Mouse (Mus musculus): ENCODE measurements around the gene Zfand3. TPM values are rescaled to one million over a fixed set of nuclear protein-coding genes. Genes with fewer than 3 reads are reported as not detected.

The Zfand3 gene
- total and polyA plus RNA-seq, 3 experiments = 23.2 to 44.0 (median 23.5) TPM

DNA sequence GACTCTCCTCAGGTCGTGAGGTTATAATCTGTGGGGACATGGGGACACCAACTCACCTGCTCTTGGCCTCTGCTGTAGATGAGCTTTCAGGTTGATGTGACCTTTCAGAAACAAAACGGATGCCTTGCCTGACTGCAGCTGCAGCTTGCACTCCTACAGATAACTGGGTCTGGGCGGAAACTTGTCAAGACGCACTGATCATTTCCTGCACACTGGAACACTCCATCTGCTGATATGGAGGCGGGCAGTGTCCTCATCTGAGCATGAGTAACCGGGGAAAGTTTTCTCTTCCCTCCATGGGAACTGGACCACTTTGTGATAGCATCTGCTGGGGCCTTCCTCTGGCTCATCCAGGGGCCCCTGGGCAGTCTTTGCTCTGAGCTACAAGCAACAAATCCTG lies 209.9 kb downstream of the Zfand3 start:
- TF ChIP-seq ZKSCAN1 (IDR thresholded peaks at IDR 0.05; ENCODE audit: borderline replicate concordance, low read depth, low read length) = no peak
- TF ChIP-seq MXI1 (IDR thresholded peaks at IDR 0.05; ENCODE audit: low read depth, low read length) = no peak
- TF ChIP-seq E2F4 (IDR thresholded peaks at IDR 0.05; ENCODE audit: insufficient replicate concordance, low read depth, low read length) = no peak
- no peak for TF ChIP-seq SMC3 (IDR thresholded peaks at IDR 0.05; ENCODE audit: low read depth, low read length)
- TF ChIP-seq MEF2A (IDR thresholded peaks at IDR 0.05; ENCODE audit: borderline replicate concordance, low read depth, low read length) = no peak
- TF ChIP-seq USF2 (conservative IDR thresholded peaks at IDR 0.05; ENCODE audit: low read depth, low read length) = no peak
- no peak for TF ChIP-seq ZC3H11A (IDR thresholded peaks at IDR 0.05; ENCODE audit: low read depth, low read length)
- no peak for TF ChIP-seq ETS1 (conservative IDR thresholded peaks at IDR 0.05; ENCODE audit: low read depth, low read length)
- no peak for TF ChIP-seq UBTF (IDR thresholded peaks at IDR 0.05; ENCODE audit: low read depth, low read length)
- no peak for TF ChIP-seq BHLHE40 (IDR thresholded peaks at IDR 0.05; ENCODE audit: low read depth, low read length)
- TF ChIP-seq ZNF384 (IDR thresholded peaks at IDR 0.05; ENCODE audit: low read depth, low read length) = no peak
- no peak for TF ChIP-seq MAFK (IDR thresholded peaks at IDR 0.05; ENCODE audit: insufficient replicate concordance, low read length)
- Histone ChIP-seq H3K4me3 (replicated peaks in 1 of 3; ENCODE audit: low read depth in 2 of 3, low read length in 2 of 3, poor library complexity in 1 of 3) (no peak overlapping the region), H3K9ac (ENCODE audit: insufficient read depth, low read depth) (no peak overlapping the region), H3K9me3 (replicated peaks; ENCODE audit: low read length) (no peaks in the 10 kb centered on the region), H3K36me3 (replicated peaks in 1 of 2; ENCODE audit: control insufficient read depth in 1 of 2, insufficient read depth in 1 of 2, low read length in 1 of 2) (peaks cover 12 to 73% of the 10 kb centered on the region in 2 experiments), H3K4me2 (ENCODE audit: insufficient read depth, low read depth, poor library complexity, severe bottlenecking) (no peak overlapping the region), H3K79me2 (replicated peaks; ENCODE audit: control insufficient read depth, extremely low read depth, insufficient read depth, poor library complexity, severe bottlenecking) (no peaks in the 10 kb centered on the region), H3K27ac (ENCODE audit: insufficient read depth, low read depth) (no peak overlapping the region), H3K4me1 (ENCODE audit: control insufficient read depth in 1 of 2, insufficient read depth in 2 of 2) (no peaks in the 10 kb centered on the region), H3K27me3 (replicated peaks) (no peaks in the 10 kb centered on the region)
- in situ Hi-C loops (cut with MboI; ENCODE audit: low pct_ligation_motif_present, low pct_unique_long_range_greater_than_20kb, low sequenced_read_pairs) (no loop called here), dilution Hi-C loops (cut with MboI; ENCODE audit: extremely low pct_ligation_motif_present, extremely low pct_unique_long_range_greater_than_20kb, low sequenced_read_pairs) (no loop called here)
- no peak for DNase-seq (ENCODE audit: extremely low read depth)

DNA sequence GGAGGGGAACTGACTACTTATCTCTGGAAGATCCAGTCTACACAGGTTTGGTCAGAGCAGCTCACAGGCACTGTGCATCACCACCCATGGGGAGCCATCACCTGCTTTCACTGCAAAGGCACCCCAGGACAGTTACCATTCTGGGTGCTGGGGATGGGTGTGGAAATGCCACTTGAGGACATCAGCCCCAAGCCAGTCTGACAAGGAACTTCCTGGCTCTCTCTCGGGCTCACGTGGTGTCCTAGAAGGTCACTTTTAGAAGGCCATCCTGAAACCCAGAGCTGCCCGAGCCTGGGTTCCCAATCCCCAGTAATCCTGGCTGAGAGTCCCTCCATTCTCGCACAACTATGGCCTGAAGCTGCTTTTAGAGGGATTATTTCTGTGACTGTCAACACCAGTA lies 211.2 kb downstream of the Zfand3 start:
- H3K9me3 ChIP-seq (replicated peaks; ENCODE audit: low read length) = no peaks in the 10 kb centered on the region
- no peak for DNase-seq (ENCODE audit: extremely low read depth)
- no peaks in the 10 kb centered on the region for H3K79me2 ChIP-seq (replicated peaks; ENCODE audit: control insufficient read depth, extremely low read depth, insufficient read depth, poor library complexity, severe bottlenecking)
- peaks cover 8 to 70% of the 10 kb centered on the region in 2 experiments for H3K36me3 ChIP-seq (replicated peaks in 1 of 2; ENCODE audit: control insufficient read depth in 1 of 2, insufficient read depth in 1 of 2, low read length in 1 of 2)
- no peaks in the 10 kb centered on the region for H3K4me1 ChIP-seq (ENCODE audit: control insufficient read depth in 1 of 2, insufficient read depth in 2 of 2)
- no peak overlapping the region for H3K4me2 ChIP-seq (ENCODE audit: insufficient read depth, low read depth, poor library complexity, severe bottlenecking)
- no peak overlapping the region for H3K27ac ChIP-seq (ENCODE audit: insufficient read depth, low read depth)
- H3K27me3 ChIP-seq (replicated peaks) = no peaks in the 10 kb centered on the region
- in situ Hi-C loops (cut with MboI; ENCODE audit: low pct_ligation_motif_present, low pct_unique_long_range_greater_than_20kb, low sequenced_read_pairs) (no loop called here), dilution Hi-C loops (cut with MboI; ENCODE audit: extremely low pct_ligation_motif_present, extremely low pct_unique_long_range_greater_than_20kb, low sequenced_read_pairs) (no loop called here)
- no peak overlapping the region for H3K9ac ChIP-seq (ENCODE audit: insufficient read depth, low read depth)
- no peak overlapping the region for H3K4me3 ChIP-seq (replicated peaks in 1 of 3; ENCODE audit: low read depth in 2 of 3, low read length in 2 of 3, poor library complexity in 1 of 3)
- TF ChIP-seq NELFE (IDR thresholded peaks at IDR 0.05; ENCODE audit: low read depth, low read length) (no peak), EP300 (IDR thresholded peaks at IDR 0.05; ENCODE audit: low read length) (no peak), MYC (IDR thresholded peaks at IDR 0.05; ENCODE audit: low read depth, low read length) (no peak), UBTF (IDR thresholded peaks at IDR 0.05; ENCODE audit: low read depth, low read length) (no peak), ZNF384 (IDR thresholded peaks at IDR 0.05; ENCODE audit: low read depth, low read length) (no peak), KAT2A (IDR thresholded peaks at IDR 0.05; ENCODE audit: insufficient replicate concordance, low read length) (no peak), MEF2A (IDR thresholded peaks at IDR 0.05; ENCODE audit: borderline replicate concordance, low read depth, low read length) (no peak), ELF1 (IDR thresholded peaks at IDR 0.05; ENCODE audit: low read depth, low read length) (no peak)
